Mouse (Mus musculus) midbrain, embryonic 11.5 days (tissue): ENCODE measurements around the gene Rab5a. TPM values are rescaled to one million over a fixed set of nuclear protein-coding genes. Genes with fewer than 3 reads are reported as not detected.
"Not testable (repeated sequence)": the region's sequence is repeated elsewhere in the genome, so short reads cannot be mapped to it uniquely, and the experiment has no call there.

ENCODE experiments used
- ATAC-seq: fragments of 200-750 bp; cut with Nextera tagmentation; 2 replicates; pipeline ENCODE4 v1.8.0; 2017; ENCODE audit warnings: moderate TSS enrichment, moderate library complexity; ENCODE audit not compliant: low FRiP score
- DNase-seq: peaks from one replicate; pipeline ENCODE4 v3.0.0; 2015; ENCODE audit warnings: low spot score; ENCODE audit errors: missing footprints
- H3K27ac ChIP-seq: fragments of 300-500 bp; sonication (generic); 2 replicates; pipeline ENCODE4 v1.5.1; 2014; ENCODE audit warnings: low read depth, low read length
- H3K27me3 ChIP-seq: fragments of 300-500 bp; sonication (generic); 2 replicates; pipeline ENCODE4 v1.6.1; 2014; ENCODE audit warnings: mild to moderate bottlenecking, low read length, moderate library complexity, mixed read lengths; ENCODE audit not compliant: control insufficient read depth, insufficient read depth
- H3K36me3 ChIP-seq: fragments of 300-500 bp; sonication (generic); 2 replicates; pipeline ENCODE4 v1.6.1; 2014; ENCODE audit warnings: mild to moderate bottlenecking, low read length, moderate library complexity, mixed read lengths; ENCODE audit not compliant: control insufficient read depth, insufficient read depth
- H3K4me1 ChIP-seq: fragments of 300-500 bp; sonication (generic); 2 replicates; pipeline ENCODE4 v1.6.1; 2014; ENCODE audit warnings: low read length; ENCODE audit not compliant: control insufficient read depth, insufficient read depth
- H3K4me2 ChIP-seq: fragments of 300-500 bp; sonication (generic); 2 replicates; pipeline ENCODE4 v1.6.1; 2014; ENCODE audit warnings: mild to moderate bottlenecking, moderate library complexity
- H3K4me3 ChIP-seq: fragments of 300-500 bp; sonication (generic); 2 replicates; pipeline ENCODE4 v1.5.1; 2014; ENCODE audit warnings: low read depth, low read length
- H3K9ac ChIP-seq: fragments of 300-500 bp; sonication (generic); 2 replicates; pipeline ENCODE4 v1.6.1; 2014; ENCODE audit warnings: low read length
- H3K9me3 ChIP-seq: fragments of 300-500 bp; sonication (generic); 2 replicates; pipeline ENCODE4 v1.6.1; 2016; ENCODE audit warnings: low read length; ENCODE audit not compliant: control insufficient read depth
- WGBS: fragments of 180-500 bp; shearing (Covaris S2); extraction: QIAGEN DNeasy Blood & Tissue Kit; methylation state at CpG from one replicate; pipeline ENCODE4 v1.1.7; 2014; 5-methylcytosine and 5-hydroxymethylcytosine counted together
- polyA plus RNA-seq: library from polyadenylated mRNA; unstranded; fragments of >200 nt; fragmentation: Nextera tagmentation; extraction: Ambion mirVana; gene quantifications from 2 replicates; pipeline ENCODE4 v1.2.1, GENCODE M21; 2014

The Rab5a gene
- polyA plus RNA-seq, 1 experiment from 2014 or later = 97.5 TPM

DNA sequence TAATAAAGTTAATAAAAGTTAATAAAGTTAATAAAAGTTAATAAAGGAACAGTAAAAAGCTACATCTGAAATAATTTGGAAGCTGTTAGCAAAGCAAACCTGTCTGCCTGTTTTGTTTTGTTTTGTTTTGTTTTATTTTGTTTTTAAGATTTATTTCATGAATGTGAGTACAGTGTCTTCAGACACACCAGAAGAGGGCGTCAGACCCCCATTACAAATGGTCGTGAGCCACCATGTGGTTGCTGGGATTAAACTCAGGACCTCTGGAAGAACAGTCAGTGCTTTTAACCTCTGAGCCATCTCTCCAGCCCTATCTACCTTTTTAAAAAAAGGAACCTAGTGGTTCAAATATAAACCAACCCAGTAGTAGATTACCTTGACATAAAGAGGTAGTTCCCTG lies 52.1 kb downstream of the Rab5a start:
- no peak for ATAC-seq

DNA sequence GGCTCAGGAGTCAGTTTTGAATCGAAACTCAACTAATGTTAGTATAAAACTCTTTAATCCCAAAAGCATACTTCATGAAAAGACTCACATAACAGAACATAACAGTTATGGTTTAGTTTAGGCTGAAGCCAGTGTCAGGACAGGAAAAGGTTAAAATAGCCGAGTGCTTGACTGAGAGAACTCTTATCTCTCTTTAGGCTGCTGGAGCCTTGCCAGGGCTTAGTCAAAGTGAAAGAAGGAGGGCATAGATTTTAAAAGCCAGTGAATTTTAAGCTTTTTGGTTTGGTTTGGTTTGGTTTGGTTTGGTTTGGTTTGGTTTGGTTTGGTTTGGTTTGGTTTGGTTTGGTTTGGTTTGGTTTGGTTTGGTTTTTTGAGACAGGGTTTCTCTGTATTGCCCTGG lies 53.4 kb downstream of the Rab5a start:
- DNase-seq (no peak), ATAC-seq (no peak)
- no peaks in the 10 kb centered on the region for H3K27me3 ChIP-seq
- no peak overlapping the region for H3K4me3 ChIP-seq
- no peaks in the 10 kb centered on the region for H3K9me3 ChIP-seq
- H3K9ac ChIP-seq = no peak overlapping the region
- WGBS = 86% methylated on average over 2 of the region's 2 CpGs
- no peak overlapping the region for H3K27ac ChIP-seq
- no peaks in the 10 kb centered on the region for H3K36me3 ChIP-seq
- H3K4me2 ChIP-seq = no peak overlapping the region
- H3K4me1 ChIP-seq = no peaks in the 10 kb centered on the region

More for the DNA sequence above, 52.1 kb downstream of the Rab5a start:
- H3K9me3 ChIP-seq = no peaks in the 10 kb centered on the region
- no peak overlapping the region for H3K9ac ChIP-seq
- H3K27ac ChIP-seq = no peak overlapping the region
- no peaks in the 10 kb centered on the region for H3K27me3 ChIP-seq
- no peak for DNase-seq
- H3K36me3 ChIP-seq = no peaks in the 10 kb centered on the region
- H3K4me1 ChIP-seq = no peaks in the 10 kb centered on the region
- WGBS = 58% methylated on average over 2 of the region's 2 CpGs
- H3K4me2 ChIP-seq = no peak overlapping the region
- H3K4me3 ChIP-seq = no peak overlapping the region

DNA sequence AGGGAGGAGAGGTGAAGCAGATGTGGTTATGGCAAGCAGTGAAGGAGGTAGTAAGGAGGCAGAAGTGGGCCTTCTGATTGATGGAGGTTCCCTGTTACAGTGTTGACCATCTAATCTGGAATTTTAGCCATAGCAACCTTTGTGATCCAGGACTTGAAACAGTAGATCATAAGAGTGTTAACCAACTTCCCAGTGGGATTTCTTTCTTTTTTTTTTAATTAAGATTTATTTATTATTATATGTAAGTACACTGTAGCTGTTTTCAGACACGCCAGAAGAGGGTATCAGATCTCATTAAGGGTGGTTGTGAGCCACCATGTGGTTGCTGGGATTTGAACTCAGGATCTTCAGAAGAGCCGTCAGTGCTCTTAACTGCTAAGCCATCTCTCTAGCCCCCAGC lies 60.3 kb downstream of the Rab5a start, which contains the start of gene Pp2d1:
Gene Pp2d1 (minus strand): TSS at position 101 of the 400 bp plus-strand sequence.
- DNase-seq, H3K9ac ChIP-seq, H3K27ac ChIP-seq, H3K9me3 ChIP-seq, H3K4me1 ChIP-seq, ATAC-seq, H3K4me2 ChIP-seq, H3K4me3 ChIP-seq, H3K27me3 ChIP-seq, H3K36me3 ChIP-seq: not testable (repeated sequence)
- 90% methylated on average over 2 of the region's 2 CpGs for WGBS

DNA sequence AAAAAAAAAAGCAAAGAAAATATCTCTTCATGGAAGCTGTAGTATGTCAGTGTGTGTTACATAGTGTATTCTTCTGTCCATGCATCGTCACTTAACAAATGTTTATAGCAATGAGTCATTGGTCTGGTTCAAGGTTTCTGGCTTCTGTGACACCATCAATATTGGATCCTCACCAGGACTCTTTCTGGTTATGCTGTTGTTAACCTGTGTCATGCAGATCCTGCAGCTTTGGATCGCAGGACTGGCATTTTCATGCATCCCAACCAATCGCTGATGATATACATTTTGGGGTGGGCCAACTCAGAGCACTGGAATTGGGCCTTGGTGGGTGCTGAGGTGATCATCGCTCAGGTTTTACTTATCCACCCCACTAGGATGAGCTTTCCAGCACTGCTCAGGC lies 63.5 kb downstream of the Rab5a start:
- Histone ChIP-seq H3K27me3 (no peaks in the 10 kb centered on the region), H3K27ac (no peak overlapping the region), H3K4me1 (no peaks in the 10 kb centered on the region), H3K9ac (no peak overlapping the region), H3K36me3 (no peaks in the 10 kb centered on the region), H3K4me2 (no peak overlapping the region), H3K9me3 (no peaks in the 10 kb centered on the region), H3K4me3 (no peak overlapping the region)
- WGBS = 91% methylated on average over 4 of the region's 4 CpGs
- ATAC-seq (no peak), DNase-seq (no peak)

DNA sequence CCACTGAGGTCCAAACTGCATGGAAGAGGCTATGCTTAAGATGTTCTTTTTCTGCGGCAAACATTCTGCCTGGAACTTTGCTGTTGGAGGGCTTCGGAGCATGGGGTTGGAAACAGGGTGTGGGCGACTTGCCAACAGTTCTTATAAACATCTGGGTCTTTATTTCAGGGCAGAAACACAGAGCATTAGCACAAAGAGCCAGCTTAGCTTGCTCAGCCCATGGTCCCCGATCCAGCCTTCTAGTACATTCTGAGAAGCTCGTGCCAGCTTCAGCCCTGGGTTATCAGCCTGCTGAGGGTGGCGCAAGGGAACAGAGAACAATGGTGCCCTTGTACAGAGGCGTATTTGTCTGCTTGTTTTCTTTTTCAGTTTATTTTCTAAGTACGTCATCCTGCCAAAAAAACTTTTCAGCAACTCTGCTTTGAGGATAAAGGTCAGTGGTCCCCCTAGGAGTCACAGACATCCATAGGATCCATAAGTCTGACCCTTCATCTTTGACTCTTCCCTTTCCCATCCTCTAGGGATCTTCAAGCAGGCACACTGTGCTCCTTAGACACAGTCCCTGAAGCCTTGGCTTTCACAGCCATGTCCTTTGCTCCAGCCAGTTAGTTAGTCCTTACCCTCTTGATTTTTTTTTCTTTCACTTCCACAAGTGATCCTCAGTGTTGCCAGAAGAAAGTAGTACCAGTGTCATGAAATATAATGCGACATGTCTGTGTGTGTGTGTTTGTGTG lies 64.7 kb downstream of the Rab5a start:
- Histone ChIP-seq H3K9me3 (no peaks in the 10 kb centered on the region), H3K36me3 (no peaks in the 10 kb centered on the region), H3K9ac (no peak overlapping the region), H3K4me1 (no peaks in the 10 kb centered on the region), H3K4me3 (no peak overlapping the region), H3K27me3 (no peaks in the 10 kb centered on the region), H3K27ac (no peak overlapping the region), H3K4me2 (no peak overlapping the region)
- ATAC-seq (no peak), DNase-seq (no peak)
- WGBS = 89% methylated on average over 9 of the region's 9 CpGs

DNA sequence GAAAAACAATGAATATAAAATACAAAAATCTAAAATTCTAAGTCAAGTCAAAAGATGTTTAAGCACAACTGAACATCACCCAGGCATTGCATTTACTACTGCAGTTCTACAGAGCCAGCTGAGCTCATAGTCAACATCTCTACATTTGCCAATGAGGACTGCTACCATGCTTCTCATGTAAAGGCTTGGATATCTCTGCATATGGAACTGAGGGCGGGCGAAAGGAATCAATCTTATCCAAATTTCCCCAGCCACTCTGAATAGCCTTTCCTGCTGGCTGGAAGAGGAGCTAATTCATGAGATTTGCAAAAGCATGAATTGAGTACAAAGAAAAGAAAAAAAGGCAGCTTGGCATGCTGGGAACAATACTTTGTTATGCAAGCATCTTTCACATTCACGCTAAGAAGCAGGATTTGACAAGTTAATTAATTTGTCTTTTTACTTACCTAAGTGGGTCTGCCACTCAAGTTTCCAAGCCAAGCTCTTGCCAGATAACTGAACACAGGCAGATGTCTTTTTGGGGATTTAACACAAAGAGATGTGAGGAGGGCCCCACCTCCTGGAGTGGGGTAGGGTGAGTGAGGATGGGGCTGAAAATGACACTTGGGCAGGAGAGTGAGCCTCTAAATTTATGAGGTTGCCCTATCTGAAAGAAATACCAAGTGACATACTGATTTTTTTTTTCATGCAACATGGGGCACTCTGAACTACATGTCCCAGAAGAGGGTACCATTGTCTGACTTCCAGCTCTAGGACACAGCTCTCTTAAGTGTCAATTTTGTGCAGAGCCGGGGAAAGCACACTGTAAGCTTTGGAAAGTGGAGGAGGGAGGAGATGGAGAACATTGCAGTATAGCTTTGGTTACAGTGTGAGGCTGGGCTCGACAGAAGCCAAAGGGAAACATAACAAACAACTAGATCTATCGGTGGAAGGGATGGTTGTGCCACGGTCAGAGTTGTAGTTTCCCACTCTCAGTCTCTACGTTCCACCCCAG lies 72.6 kb downstream of the Rab5a start:
- H3K36me3 ChIP-seq = no peaks in the 10 kb centered on the region
- no peak overlapping the region for H3K27ac ChIP-seq
- no peak overlapping the region for H3K4me3 ChIP-seq
- H3K9me3 ChIP-seq = no peaks in the 10 kb centered on the region
- DNase-seq (peak; percentile 85), ATAC-seq (peak; percentile 65; the same call in 1 of the 2 replicates)
- H3K27me3 ChIP-seq = no peaks in the 10 kb centered on the region
- H3K4me2 ChIP-seq = no peak overlapping the region
- peaks cover 7% of the 10 kb centered on the region for H3K4me1 ChIP-seq
- WGBS = 53% methylated on average over 8 of the region's 8 CpGs
- no peak overlapping the region for H3K9ac ChIP-seq

DNA sequence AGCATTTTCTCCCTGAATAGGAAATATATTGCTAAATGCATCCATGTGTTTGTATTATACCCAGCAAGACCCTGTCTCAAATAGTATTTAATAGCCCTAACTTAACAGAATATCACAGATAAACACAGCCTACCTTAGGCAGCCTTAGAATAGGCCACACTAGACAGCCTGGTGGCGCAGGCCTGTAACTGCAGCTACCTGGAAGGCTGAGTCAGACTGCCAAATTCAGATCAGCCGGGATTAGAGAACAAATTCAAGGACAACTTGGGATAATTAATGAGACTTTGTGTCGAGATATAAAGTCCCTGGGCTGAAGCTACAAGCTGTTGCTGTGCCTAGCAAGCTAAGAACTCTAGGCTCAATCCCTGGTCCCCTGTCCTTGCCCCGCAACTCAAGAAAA lies 75.1 kb downstream of the Rab5a start:
- ATAC-seq = no peak
- H3K9me3 ChIP-seq = no peaks in the 10 kb centered on the region
- WGBS = 73% methylated on average over 4 of the region's 4 CpGs

DNA sequence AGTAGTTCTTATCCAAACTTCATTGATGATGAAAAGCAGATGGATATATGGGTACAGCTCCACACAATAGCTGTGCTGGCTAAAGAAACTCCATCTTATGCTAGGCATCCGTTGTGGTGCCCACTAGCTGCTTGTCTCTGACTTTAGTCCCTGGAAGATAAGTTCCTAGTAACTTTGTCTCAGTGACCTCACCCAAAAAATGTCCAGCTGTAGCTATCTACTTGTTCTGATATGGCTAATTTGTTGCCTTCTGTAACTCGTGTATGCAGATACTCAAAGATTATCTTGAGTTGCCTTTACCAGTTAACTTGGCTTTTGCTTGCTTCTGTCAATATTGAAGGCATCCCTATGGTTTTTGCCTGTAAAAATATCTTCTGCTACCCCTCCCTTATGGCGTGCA lies 75.8 kb downstream of the Rab5a start:
- H3K9ac ChIP-seq = no peak overlapping the region
- peaks cover 7% of the 10 kb centered on the region for H3K4me1 ChIP-seq
- H3K4me3 ChIP-seq = no peak overlapping the region
- no peak overlapping the region for H3K4me2 ChIP-seq
- 82% methylated on average over 3 of the region's 3 CpGs for WGBS
- ATAC-seq (no peak), DNase-seq (no peak)
- H3K36me3 ChIP-seq = no peaks in the 10 kb centered on the region
- H3K27me3 ChIP-seq = no peaks in the 10 kb centered on the region
- H3K9me3 ChIP-seq = no peaks in the 10 kb centered on the region
- H3K27ac ChIP-seq = no peak overlapping the region

More for the DNA sequence above, 75.1 kb downstream of the Rab5a start:
- Histone ChIP-seq H3K4me2 (no peak overlapping the region), H3K27ac (no peak overlapping the region), H3K4me1 (peaks cover 7% of the 10 kb centered on the region), H3K4me3 (no peak overlapping the region), H3K9ac (no peak overlapping the region), H3K36me3 (no peaks in the 10 kb centered on the region), H3K27me3 (no peaks in the 10 kb centered on the region)
- DNase-seq = no peak
